Mouse (Mus musculus): Measurements from ENCODE around the gene Nudcd3.

Nudcd3 gene

GRCm38 (mm10) chr11:6200087-6200569, at the start of gene Nudcd3:
Gene Nudcd3 (minus strand): TSS chr11:6200415.
- DNase-seq (ENCODE audit: low read depth, low spot score) = peak; percentile 90

- DNase-seq (ENCODE audit: low read depth, low spot score) = no peak
Measured at GRCm38 (mm10) chr11:6244707-6245106, 44.5 kb upstream of the Nudcd3 start.

- DNase-seq (ENCODE audit: low read depth, low spot score) = no peak
Measured at GRCm38 (mm10) chr11:6233025-6233424, 32.8 kb upstream of the Nudcd3 start.

- no peak for DNase-seq (ENCODE audit: low read depth, low spot score)
Measured at GRCm38 (mm10) chr11:6230012-6230411, 29.8 kb upstream of the Nudcd3 start, which contains the start of gene Npc1l1. Gene Npc1l1 (minus strand): TSS chr11:6230143.

GRCm38 (mm10) chr11:6224541-6225229, 24.5 kb upstream of the Nudcd3 start:
- no peak for DNase-seq (ENCODE audit: low read depth, low spot score)

- no peak for DNase-seq (ENCODE audit: low read depth, low spot score)
Measured at GRCm38 (mm10) chr11:6222187-6222586, 22.0 kb upstream of the Nudcd3 start.

- no peak for DNase-seq (ENCODE audit: low read depth, low spot score)
Measured at GRCm38 (mm10) chr11:6219967-6220366, 19.8 kb upstream of the Nudcd3 start.

GRCm38 (mm10) chr11:6218189-6218896, 18.1 kb upstream of the Nudcd3 start:
- DNase-seq (ENCODE audit: low read depth, low spot score) = no peak

- DNase-seq (ENCODE audit: low read depth, low spot score) = no peak
Measured at GRCm38 (mm10) chr11:6216834-6217233, 16.6 kb upstream of the Nudcd3 start.

- no peak for DNase-seq (ENCODE audit: low read depth, low spot score)
Measured at GRCm38 (mm10) chr11:6208158-6208557, 7.9 kb upstream of the Nudcd3 start.

GRCm38 (mm10) chr11:6207090-6207489, 6.9 kb upstream of the Nudcd3 start:
- DNase-seq (ENCODE audit: low read depth, low spot score) = no peak

- DNase-seq (ENCODE audit: low read depth, low spot score) = no peak
Measured at GRCm38 (mm10) chr11:6200570-6200969, 355 bp upstream of the Nudcd3 start.

- peak; percentile 13 for DNase-seq (ENCODE audit: low read depth, low spot score)
Measured at GRCm38 (mm10) chr11:6199410-6200086, 667 bp downstream of the Nudcd3 start, which contains the start of gene A730071L15Rik. Gene A730071L15Rik (plus strand): TSS chr11:6200029.

- DNase-seq (ENCODE audit: low read depth, low spot score) = no peak
Measured at GRCm38 (mm10) chr11:6198449-6198848, 1.8 kb downstream of the Nudcd3 start.

GRCm38 (mm10) chr11:6196780-6197179, 3.4 kb downstream of the Nudcd3 start:
- no peak for DNase-seq (ENCODE audit: low read depth, low spot score)

GRCm38 (mm10) chr11:6187878-6188277, 12.3 kb downstream of the Nudcd3 start:
- DNase-seq (ENCODE audit: low read depth, low spot score) = peak; percentile 90

- DNase-seq (ENCODE audit: low read depth, low spot score) = no peak
Measured at GRCm38 (mm10) chr11:6187399-6187798, 12.8 kb downstream of the Nudcd3 start.

- DNase-seq (ENCODE audit: low read depth, low spot score) = no peak
Measured at GRCm38 (mm10) chr11:6184202-6184935, 15.8 kb downstream of the Nudcd3 start.

- no peak for DNase-seq (ENCODE audit: low read depth, low spot score)
Measured at GRCm38 (mm10) chr11:6183246-6183645, 17.0 kb downstream of the Nudcd3 start.

GRCm38 (mm10) chr11:6180811-6181399, 19.3 kb downstream of the Nudcd3 start:
- no peak for DNase-seq (ENCODE audit: low read depth, low spot score)

- DNase-seq (ENCODE audit: low read depth, low spot score) = no peak
Measured at GRCm38 (mm10) chr11:6179194-6179593, 21.0 kb downstream of the Nudcd3 start.

All from mesoderm, embryonic 11.5 days (tissue).